Mouse (Mus musculus) layer of hippocampus, adult 8-10 months (tissue): ENCODE data around the gene Lhx6. TPM values are rescaled to one million over a fixed set of nuclear protein-coding genes. Genes with fewer than 3 reads are reported as not detected.
"Not testable (repeated sequence)": the region's sequence is repeated elsewhere in the genome, so short reads cannot be mapped to it uniquely, and the experiment has no call there.

Experiments
- DNase-seq, 2 experiments: peaks; one replicate each; pipeline ENCODE4 v3.0.0; 2022; ENCODE audit warnings: low spot score in 2 of 2
- total RNA-seq, 4 experiments: library from RNA; stranded (reverse); gene quantifications; 2 replicates each; pipeline ENCODE4 v1.2.4; 2022

Lhx6 gene
- 10 to 100 TPM; 14.8 to 19.9 (median 17.0) TPM for total RNA-seq

- no peak for DNase-seq
Observed at GRCm38 (mm10) chr2:36104956-36105741, at the start of gene Lhx6. Gene Lhx6, minus strand, starts transcription at chr2:36105408.

GRCm38 (mm10) chr2:36152401-36152800, 47.2 kb upstream of the Lhx6 start:
- not testable (repeated sequence) for DNase-seq

GRCm38 (mm10) chr2:36148876-36149365, 43.7 kb upstream of the Lhx6 start:
- DNase-seq = no peak

- no peak for DNase-seq
Observed at GRCm38 (mm10) chr2:36139096-36139495, 33.9 kb upstream of the Lhx6 start.

GRCm38 (mm10) chr2:36136300-36136941, 31.2 kb upstream of the Lhx6 start, which contains the start of the genes Mrrf and Rbm18:
Gene Mrrf, plus strand, starts transcription at chr2:36136389.
Gene Rbm18, minus strand, starts transcription at chr2:36136773.
- DNase-seq = peak; percentile 85 to 94

GRCm38 (mm10) chr2:36135887-36136286, 30.7 kb upstream of the Lhx6 start:
- no peak for DNase-seq

- DNase-seq = no peak
Observed at GRCm38 (mm10) chr2:36129051-36129450, 23.8 kb upstream of the Lhx6 start.

GRCm38 (mm10) chr2:36127973-36128372, 22.8 kb upstream of the Lhx6 start:
- no peak for DNase-seq

- DNase-seq = no peak
Observed at GRCm38 (mm10) chr2:36126795-36127429, 21.7 kb upstream of the Lhx6 start.

GRCm38 (mm10) chr2:36112632-36113031, 7.4 kb upstream of the Lhx6 start:
- DNase-seq = no peak

GRCm38 (mm10) chr2:36108615-36109014, 3.4 kb upstream of the Lhx6 start:
- no peak for DNase-seq

- no peak for DNase-seq
Observed at GRCm38 (mm10) chr2:36104436-36104955, 712 bp downstream of the Lhx6 start.

- no peak for DNase-seq
Observed at GRCm38 (mm10) chr2:36103555-36104367, 1.4 kb downstream of the Lhx6 start.

- DNase-seq = no peak
Observed at GRCm38 (mm10) chr2:36103069-36103554, 2.1 kb downstream of the Lhx6 start.

- no peak for DNase-seq
Observed at GRCm38 (mm10) chr2:36102559-36102946, 2.7 kb downstream of the Lhx6 start.

GRCm38 (mm10) chr2:36101866-36102558, 3.2 kb downstream of the Lhx6 start:
- no peak for DNase-seq

GRCm38 (mm10) chr2:36099739-36100138, 5.5 kb downstream of the Lhx6 start:
- no peak for DNase-seq

- no peak for DNase-seq
Observed at GRCm38 (mm10) chr2:36098021-36098420, 7.2 kb downstream of the Lhx6 start.

GRCm38 (mm10) chr2:36097129-36097815, 7.9 kb downstream of the Lhx6 start:
- DNase-seq = no peak
